Mouse (Mus musculus) erythroblast, embryonic 14.5 days (primary cell): ENCODE data around the gene Rangrf.

Source experiments
- GATA1 ChIP-seq: IDR thresholded peaks from 2 replicates; pipeline ENCODE4 v1.6.1; 2012; ENCODE audit warnings: low read length, inconsistent platforms, mixed read lengths
- TAL1 ChIP-seq: IDR thresholded peaks from 3 replicates; pipeline ENCODE4 v1.6.1; 2012; ENCODE audit warnings: low read length, inconsistent platforms, mixed read lengths

DNA sequence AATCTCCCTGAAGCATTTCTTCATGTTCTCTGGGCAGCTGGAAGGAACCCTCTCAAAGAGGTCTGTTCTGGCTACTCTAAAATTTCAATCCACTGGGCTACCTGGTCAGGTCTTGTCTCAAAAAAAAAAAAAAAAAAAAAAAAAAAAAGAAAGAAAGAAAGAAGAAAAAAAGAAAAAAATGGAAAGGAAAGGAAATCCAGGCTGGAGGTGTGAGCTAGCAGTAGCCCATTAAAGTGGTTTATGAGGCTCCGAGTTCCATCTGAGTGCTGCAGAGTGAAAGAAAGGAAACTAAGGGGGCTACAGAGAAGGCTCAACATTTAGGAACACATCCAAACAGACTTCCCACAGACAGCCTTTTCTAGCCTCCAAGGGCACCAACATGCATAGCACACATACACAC is 17.0 kb downstream of the Rangrf start:
- no peak for TF ChIP-seq TAL1
- TF ChIP-seq GATA1: no peak
